Mouse (Mus musculus) cortical plate, adult 2 months (tissue): ENCODE results near the gene Tpi1. TPM values are rescaled to one million over a fixed set of nuclear protein-coding genes. Genes with fewer than 3 reads are reported as not detected.

Source experiments
- H3K27ac ChIP-seq: fragments of 200-500 bp; 2 replicates; pipeline ENCODE4 v1.5.1; 2012; ENCODE audit warnings: low read length, control low read depth, inconsistent platforms; ENCODE audit not compliant: insufficient read depth
- H3K4me1 ChIP-seq: fragments of 200-500 bp; 2 replicates; pipeline ENCODE4 v1.6.1; 2011; ENCODE audit warnings: low read length; ENCODE audit not compliant: control insufficient read depth, insufficient read depth
- H3K4me3 ChIP-seq: fragments of 200-500 bp; 2 replicates; pipeline ENCODE4 v1.5.1; 2011; ENCODE audit warnings: mild to moderate bottlenecking, low read length, control low read depth; ENCODE audit not compliant: insufficient read depth
- CTCF ChIP-seq: fragments of 200-500 bp; IDR thresholded peaks from 2 replicates; pipeline ENCODE4 v1.5.1; 2011; ENCODE audit warnings: mild to moderate bottlenecking, control low read depth, low read length; ENCODE audit not compliant: insufficient read depth; ENCODE audit errors: extremely low read depth
- POLR2A ChIP-seq: fragments of 200-500 bp; IDR thresholded peaks from 2 replicates; pipeline ENCODE4 v1.6.1; 2011; ENCODE audit warnings: mild to moderate bottlenecking, low read length, control low read depth; ENCODE audit not compliant: insufficient read depth; ENCODE audit errors: extremely low read depth
- polyA plus RNA-seq: library from polyadenylated mRNA; depleted of rRNA; stranded (reverse); fragments of >200 nt; gene quantifications from 2 replicates; pipeline ENCODE4 v1.2.3, GENCODE M21; 2012; rRNA removed

Tpi1 gene
- polyA plus RNA-seq, 1 experiment = 1,064 TPM

DNA sequence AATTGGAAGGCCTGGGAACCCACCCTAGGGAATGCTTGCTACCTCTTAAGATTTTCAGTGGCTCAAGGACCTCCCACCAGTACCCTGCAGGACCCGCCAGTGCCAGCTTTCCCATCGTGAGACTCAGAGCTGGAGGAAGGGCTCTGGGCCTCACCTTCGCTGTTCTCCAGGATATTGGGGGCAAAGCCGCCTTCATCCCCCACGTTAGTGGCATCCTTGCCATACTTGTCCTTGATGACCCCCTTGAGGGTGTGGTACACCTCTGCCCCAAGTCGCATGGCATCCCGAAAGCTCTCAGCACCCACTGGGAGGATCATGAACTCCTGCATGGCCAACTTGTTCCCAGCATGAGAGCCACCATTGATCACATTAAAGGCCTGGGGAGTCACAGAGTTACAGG, 48.1 kb downstream of the Tpi1 start:
- TF ChIP-seq CTCF (no peak), POLR2A (peak; percentile 15; the same call in 1 of the 2 replicates)
- Histone ChIP-seq H3K4me3 (no peak overlapping the region), H3K4me1 (no peaks in the 10 kb centered on the region), H3K27ac (no peak overlapping the region)

Other genes starting within 250 kb of the Tpi1 start
- not detected in 2 replicates for gene C1rb, start 244.0 kb downstream of the Tpi1 start, polyA plus RNA-seq
- 0.29 and 0.34 TPM in 2 replicates for gene C1s2, start 178.2 kb downstream of the Tpi1 start, polyA plus RNA-seq
- 45.3 and 47.6 TPM in 2 replicates for gene Lpcat3, start 151.3 kb downstream of the Tpi1 start, polyA plus RNA-seq
- gene Emg1, start 102.1 kb downstream of the Tpi1 start, polyA plus RNA-seq = 57.3 and 58.3 TPM in 2 replicates
- gene Phb2, start 102.0 kb downstream of the Tpi1 start, polyA plus RNA-seq = 104 and 105 TPM in 2 replicates
- gene Ptpn6, start 75.6 kb downstream of the Tpi1 start, polyA plus RNA-seq = 6.3 and 6.5 TPM in 2 replicates
- gene Grcc10, start 72.9 kb downstream of the Tpi1 start, polyA plus RNA-seq = 340 and 352 TPM in 2 replicates
- not detected in 2 replicates for gene Gm45234, start 58.3 kb downstream of the Tpi1 start, polyA plus RNA-seq
- 60.7 and 63.3 TPM in 2 replicates for gene Atn1, start 57.8 kb downstream of the Tpi1 start, polyA plus RNA-seq
- 741 and 755 TPM in 2 replicates for gene Eno2, start 44.6 kb downstream of the Tpi1 start, polyA plus RNA-seq
- gene Lrrc23, start 34.6 kb downstream of the Tpi1 start, polyA plus RNA-seq = 2.4 and 5.0 TPM in 2 replicates
- 4.4 and 4.8 TPM in 2 replicates for gene Spsb2, start 5.6 kb downstream of the Tpi1 start, polyA plus RNA-seq
- 151 and 152 TPM in 2 replicates for gene Usp5, start 15.2 kb upstream of the Tpi1 start, polyA plus RNA-seq
- 2.3 and 2.4 TPM in 2 replicates for gene Cdca3, start 15.3 kb upstream of the Tpi1 start, polyA plus RNA-seq
- 0.17 and 0.25 TPM in 2 replicates for gene Gnb3, start 26.0 kb upstream of the Tpi1 start, polyA plus RNA-seq
- gene P3h3, start 43.5 kb upstream of the Tpi1 start, polyA plus RNA-seq = 59.6 and 66.5 TPM in 2 replicates
- 163 and 187 TPM in 2 replicates for gene Gpr162, start 49.7 kb upstream of the Tpi1 start, polyA plus RNA-seq
- 1.1 and 4.7 TPM in 2 replicates for gene Cd4, start 73.9 kb upstream of the Tpi1 start, polyA plus RNA-seq
- gene Lag3, start 97.4 kb upstream of the Tpi1 start, polyA plus RNA-seq = 5.1 and 6.5 TPM in 2 replicates
- 1,375 and 1,380 TPM in 2 replicates for gene Ptms, start 105.8 kb upstream of the Tpi1 start, polyA plus RNA-seq
- 732 and 737 TPM in 2 replicates for gene Mlf2, start 117.1 kb upstream of the Tpi1 start, polyA plus RNA-seq
- gene Cops7a, start 151.2 kb upstream of the Tpi1 start, polyA plus RNA-seq = 279 and 280 TPM in 2 replicates
- gene Pianp, start 182.4 kb upstream of the Tpi1 start, polyA plus RNA-seq = 157 and 164 TPM in 2 replicates
- gene Zfp384, start 194.8 kb upstream of the Tpi1 start, polyA plus RNA-seq = 46.9 and 51.6 TPM in 2 replicates
- gene Ing4, start 225.5 kb upstream of the Tpi1 start, polyA plus RNA-seq = 69.7 and 78.6 TPM in 2 replicates
- 17.3 and 19.4 TPM in 2 replicates for gene Acrbp, start 235.4 kb upstream of the Tpi1 start, polyA plus RNA-seq